Mouse (Mus musculus) kidney, embryonic 14.5 days (tissue): ENCODE data around the gene Rims3. TPM values are rescaled to one million over a fixed set of nuclear protein-coding genes. Genes with fewer than 3 reads are reported as not detected.

ENCODE experiments used
- ATAC-seq: fragments of 200-750 bp; cut with Nextera tagmentation; 2 replicates; pipeline ENCODE4 v1.8.0; 2017; ENCODE audit warnings: moderate number of reproducible peaks, mild to moderate bottlenecking, moderate TSS enrichment, moderate library complexity; ENCODE audit not compliant: low FRiP score, low TSS enrichment
- H3K27ac ChIP-seq: fragments of 300-500 bp; sonication (generic); 2 replicates; pipeline ENCODE4 v1.5.1; 2014; ENCODE audit warnings: low read depth, mild to moderate bottlenecking, low read length, moderate library complexity, mixed read lengths
- H3K27me3 ChIP-seq: fragments of 300-500 bp; sonication (generic); 2 replicates; pipeline ENCODE4 v1.6.1; 2014; ENCODE audit warnings: mild to moderate bottlenecking, low read length; ENCODE audit not compliant: control insufficient read depth, insufficient read depth
- H3K36me3 ChIP-seq: fragments of 300-500 bp; sonication (generic); 2 replicates; pipeline ENCODE4 v1.6.1; 2014; ENCODE audit warnings: low read length, mixed read lengths; ENCODE audit not compliant: control insufficient read depth, insufficient read depth
- H3K4me1 ChIP-seq: fragments of 300-500 bp; sonication (generic); 2 replicates; pipeline ENCODE4 v1.6.1; 2014; ENCODE audit warnings: low read length, mixed read lengths; ENCODE audit not compliant: control insufficient read depth, insufficient read depth
- H3K4me2 ChIP-seq: fragments of 300-500 bp; sonication (generic); replicated peaks from 2 replicates; pipeline ENCODE4 v1.6.1; 2014; ENCODE audit warnings: low read depth, mild to moderate bottlenecking, low read length
- H3K4me3 ChIP-seq: fragments of 300-500 bp; sonication (generic); 2 replicates; pipeline ENCODE4 v1.5.1; 2014; ENCODE audit warnings: mild to moderate bottlenecking, low read length
- H3K9ac ChIP-seq: fragments of 300-500 bp; sonication (generic); 2 replicates; pipeline ENCODE4 v1.6.1; 2014; ENCODE audit warnings: low read depth, mild to moderate bottlenecking, low read length, moderate library complexity
- H3K9me3 ChIP-seq: fragments of 300-500 bp; sonication (generic); 2 replicates; pipeline ENCODE4 v1.6.1; 2016; ENCODE audit warnings: low read length; ENCODE audit not compliant: control insufficient read depth
- WGBS: fragments of 180-500 bp; shearing (Covaris S2); extraction: QIAGEN DNeasy Blood & Tissue Kit; methylation state at CpG from one replicate; pipeline ENCODE4 v1.1.7; 2014; 5-methylcytosine and 5-hydroxymethylcytosine counted together
- polyA plus RNA-seq: library from polyadenylated mRNA; unstranded; fragments of >200 nt; fragmentation: Nextera tagmentation; extraction: Ambion mirVana; gene quantifications from 2 replicates; pipeline ENCODE4 v1.2.1, GENCODE M21; 2014

Rims3 gene
- polyA plus RNA-seq, 1 experiment from 2014 or later: 0.31 TPM

DNA sequence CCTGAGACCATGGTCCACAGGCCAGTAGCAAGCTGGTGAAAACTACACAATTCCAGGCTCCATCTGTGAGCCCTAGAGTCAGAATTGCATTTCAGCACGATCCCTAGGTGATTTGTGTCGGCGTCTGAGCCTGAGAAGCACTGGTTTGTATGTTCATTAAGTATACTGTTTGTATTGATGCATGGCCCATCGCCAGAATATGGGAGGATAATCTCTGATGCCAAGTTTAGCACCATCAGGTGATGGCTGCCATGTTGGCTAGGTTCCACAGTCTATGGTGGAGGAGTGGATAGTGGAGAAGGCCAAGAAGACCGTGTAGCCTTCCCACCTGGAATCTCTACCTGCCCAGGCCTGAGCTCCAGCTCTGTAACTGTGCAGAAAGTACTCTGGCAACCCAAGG lies 13.6 kb downstream of the Rims3 start:
- H3K4me3 ChIP-seq: no peak overlapping the region
- 73% methylated on average over 5 of the region's 5 CpGs for WGBS
- H3K36me3 ChIP-seq: no peaks in the 10 kb centered on the region
- H3K27me3 ChIP-seq: no peaks in the 10 kb centered on the region
- H3K9ac ChIP-seq: no peak overlapping the region
- no peak for ATAC-seq
- no peak overlapping the region for H3K4me2 ChIP-seq
- no peaks in the 10 kb centered on the region for H3K4me1 ChIP-seq
- H3K9me3 ChIP-seq: no peaks in the 10 kb centered on the region
- H3K27ac ChIP-seq: no peak overlapping the region

- Histone ChIP-seq H3K9ac (no peak overlapping the region), H3K4me1 (no peaks in the 10 kb centered on the region), H3K27ac (no peak overlapping the region), H3K36me3 (no peaks in the 10 kb centered on the region), H3K9me3 (no peaks in the 10 kb centered on the region), H3K27me3 (no peaks in the 10 kb centered on the region), H3K4me3 (no peak overlapping the region), H3K4me2 (no peak overlapping the region)
- WGBS: 64% methylated on average over 3 of the region's 3 CpGs
- no peak for ATAC-seq
These were observed 14.4 kb downstream of the Rims3 start for GRCm38 (mm10) chr4:120868988-120869387.

DNA sequence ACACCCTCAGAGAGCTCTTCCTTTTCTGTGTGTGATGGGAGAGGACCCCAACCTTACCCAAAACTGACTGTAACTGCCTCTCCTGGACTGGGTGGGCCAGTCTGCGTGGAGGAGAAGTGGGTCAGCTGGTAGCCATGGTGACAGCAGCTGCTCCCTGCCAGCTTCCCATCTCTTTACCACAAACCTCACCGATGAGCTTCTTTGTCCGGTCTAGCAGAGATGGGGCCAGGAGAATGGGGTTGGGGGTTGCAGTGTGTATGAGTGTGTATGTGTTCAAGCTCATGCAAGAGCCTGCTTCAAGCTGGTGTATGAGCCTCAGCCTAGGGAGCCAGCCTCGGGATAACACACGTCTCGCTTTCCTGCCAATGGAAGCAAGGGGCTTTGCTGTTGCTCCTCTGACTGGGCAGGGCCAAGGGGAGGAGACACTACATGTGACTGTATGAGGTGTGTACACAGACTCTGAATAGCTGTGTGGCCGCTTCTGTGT lies 15.7 kb downstream of the Rims3 start:
- ATAC-seq: no peak
- H3K4me1 ChIP-seq: no peaks in the 10 kb centered on the region
- no peaks in the 10 kb centered on the region for H3K27me3 ChIP-seq
- H3K4me2 ChIP-seq: no peak overlapping the region
- H3K9me3 ChIP-seq: no peaks in the 10 kb centered on the region
- H3K9ac ChIP-seq: no peak overlapping the region
- no peaks in the 10 kb centered on the region for H3K36me3 ChIP-seq
- H3K4me3 ChIP-seq: no peak overlapping the region
- H3K27ac ChIP-seq: no peak overlapping the region
- WGBS: 67% methylated on average over 7 of the region's 7 CpGs

- Histone ChIP-seq H3K4me2 (no peak overlapping the region), H3K27ac (no peak overlapping the region), H3K9ac (no peak overlapping the region), H3K9me3 (no peaks in the 10 kb centered on the region), H3K27me3 (no peaks in the 10 kb centered on the region), H3K4me1 (no peaks in the 10 kb centered on the region), H3K4me3 (no peak overlapping the region), H3K36me3 (no peaks in the 10 kb centered on the region)
- WGBS: 54% methylated on average over 3 of the region's 3 CpGs
- no peak for ATAC-seq
These were observed 21.3 kb downstream of the Rims3 start for GRCm38 (mm10) chr4:120875961-120876360.

GRCm38 (mm10) chr4:120878728-120879127 lies 24.1 kb downstream of the Rims3 start:
- 82% methylated on average over 3 of the region's 3 CpGs for WGBS
- no peak for ATAC-seq

GRCm38 (mm10) chr4:120879386-120879785 lies 24.8 kb downstream of the Rims3 start:
- WGBS: 28% methylated on average over 4 of the region's 4 CpGs
- Histone ChIP-seq H3K9me3 (no peaks in the 10 kb centered on the region), H3K4me2 (no peak overlapping the region), H3K4me3 (no peak overlapping the region), H3K27ac (no peak overlapping the region), H3K9ac (no peak overlapping the region), H3K27me3 (no peaks in the 10 kb centered on the region), H3K36me3 (no peaks in the 10 kb centered on the region), H3K4me1 (no peaks in the 10 kb centered on the region)
- ATAC-seq: no peak

More at GRCm38 (mm10) chr4:120878728-120879127, 24.1 kb downstream of the Rims3 start:
- no peaks in the 10 kb centered on the region for H3K27me3 ChIP-seq
- no peaks in the 10 kb centered on the region for H3K9me3 ChIP-seq
- no peak overlapping the region for H3K4me2 ChIP-seq
- no peak overlapping the region for H3K4me3 ChIP-seq
- no peaks in the 10 kb centered on the region for H3K4me1 ChIP-seq
- H3K36me3 ChIP-seq: no peaks in the 10 kb centered on the region
- no peak overlapping the region for H3K9ac ChIP-seq
- no peak overlapping the region for H3K27ac ChIP-seq

DNA sequence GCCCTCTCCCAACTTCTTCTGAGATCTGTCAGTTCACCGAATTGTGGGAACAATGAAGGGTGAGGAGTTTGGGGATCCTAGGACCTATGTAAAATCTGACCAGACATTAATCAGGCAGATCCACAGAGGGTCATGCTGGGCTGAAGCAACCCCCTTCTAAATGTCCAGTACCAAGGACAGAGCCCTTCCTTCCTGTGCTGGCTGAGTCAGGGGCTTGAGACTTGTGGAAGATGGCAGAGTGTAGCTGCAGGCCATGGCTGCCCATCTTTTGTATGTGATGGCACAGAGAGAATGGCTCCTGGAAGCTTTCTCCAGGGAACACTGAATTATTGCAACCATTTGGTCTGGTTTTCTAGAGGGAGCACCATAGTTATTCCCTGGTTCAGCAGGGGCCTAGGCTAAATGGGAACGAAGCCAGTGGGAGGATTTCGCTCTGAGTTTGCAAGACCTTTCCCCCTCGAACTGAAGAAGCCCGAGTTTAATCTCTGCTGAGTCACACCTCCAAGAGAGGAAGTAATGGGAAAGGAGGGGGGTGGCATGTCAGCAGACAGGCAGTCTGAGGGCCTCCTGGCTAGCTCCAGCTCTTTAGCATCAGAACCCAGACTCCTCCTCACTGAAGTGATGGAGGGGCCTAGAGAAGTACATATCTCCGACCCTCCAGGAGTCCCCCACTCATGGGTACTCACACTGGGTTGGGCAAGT lies 26.3 kb downstream of the Rims3 start:
- ATAC-seq: no peak
- 56% methylated on average over 6 of the region's 6 CpGs for WGBS

GRCm38 (mm10) chr4:120882002-120882625 lies 27.5 kb downstream of the Rims3 start:
- 41% methylated on average over 5 of the region's 5 CpGs for WGBS

More for the DNA sequence above, 26.3 kb downstream of the Rims3 start:
- Histone ChIP-seq H3K4me2 (no peak overlapping the region), H3K9me3 (no peaks in the 10 kb centered on the region), H3K4me1 (no peaks in the 10 kb centered on the region), H3K4me3 (no peak overlapping the region), H3K27me3 (no peaks in the 10 kb centered on the region), H3K9ac (no peak overlapping the region), H3K27ac (no peak overlapping the region), H3K36me3 (no peaks in the 10 kb centered on the region)

More at GRCm38 (mm10) chr4:120882002-120882625, 27.5 kb downstream of the Rims3 start:
- no peak overlapping the region for H3K27ac ChIP-seq
- no peak for ATAC-seq
- H3K4me3 ChIP-seq: no peak overlapping the region
- no peak overlapping the region for H3K4me2 ChIP-seq
- no peaks in the 10 kb centered on the region for H3K4me1 ChIP-seq
- no peaks in the 10 kb centered on the region for H3K36me3 ChIP-seq
- H3K27me3 ChIP-seq: no peaks in the 10 kb centered on the region; the same call in 1 of the 2 replicates
- no peaks in the 10 kb centered on the region for H3K9me3 ChIP-seq
- no peak overlapping the region for H3K9ac ChIP-seq
